Mouse (Mus musculus) forebrain, embryonic 11.5 days (tissue): ENCODE measurements at regions not wholly inside any gene's neighbourhood (a gene's known extent, or its start where the extent isn't known, plus 50 kb on each side); places are given as distances from the start of the nearest gene placed in this dataset.

Experiments used
- ATAC-seq: fragments of 200-750 bp; cut with Nextera tagmentation; replicated peaks from 2 replicates; pipeline ENCODE4 v1.8.0; 2017; ENCODE audit warnings: moderate TSS enrichment; ENCODE audit not compliant: low FRiP score
- DNase-seq: peaks from one replicate; pipeline ENCODE4 v3.0.0-alpha.2; 2017; ENCODE audit warnings: low spot score
- H3K27ac ChIP-seq: fragments of 300-500 bp; sonication (generic); 2 replicates; pipeline ENCODE4 v1.5.1; 2014; ENCODE audit warnings: low read depth, low read length
- H3K27me3 ChIP-seq: fragments of 300-500 bp; sonication (generic); 2 replicates; pipeline ENCODE4 v1.6.1; 2014; ENCODE audit warnings: mild to moderate bottlenecking, low read length, mixed read lengths; ENCODE audit not compliant: control insufficient read depth, insufficient read depth
- H3K36me3 ChIP-seq: fragments of 300-500 bp; sonication (generic); 2 replicates; pipeline ENCODE4 v1.6.1; 2014; ENCODE audit warnings: mild to moderate bottlenecking, low read length, moderate library complexity, mixed read lengths; ENCODE audit not compliant: control insufficient read depth, insufficient read depth
- H3K4me1 ChIP-seq: fragments of 300-500 bp; sonication (generic); replicated peaks from 2 replicates; pipeline ENCODE4 v1.6.1; 2014; ENCODE audit warnings: low read length, mixed read lengths; ENCODE audit not compliant: control insufficient read depth, insufficient read depth
- H3K4me2 ChIP-seq: fragments of 300-500 bp; sonication (generic); 2 replicates; pipeline ENCODE4 v1.6.1; 2014; ENCODE audit warnings: low read depth, mild to moderate bottlenecking, low read length, moderate library complexity, mixed read lengths; ENCODE audit not compliant: severe bottlenecking
- H3K4me3 ChIP-seq: fragments of 300-500 bp; sonication (generic); 2 replicates; pipeline ENCODE4 v1.5.1; 2014; ENCODE audit warnings: low read depth, low read length
- H3K9ac ChIP-seq: fragments of 300-500 bp; sonication (generic); 2 replicates; pipeline ENCODE4 v1.6.1; 2014; ENCODE audit warnings: low read length
- H3K9me3 ChIP-seq: fragments of 300-500 bp; sonication (generic); 2 replicates; pipeline ENCODE4 v1.6.1; 2016; ENCODE audit warnings: low read length, mixed read lengths; ENCODE audit not compliant: control insufficient read depth
- WGBS: fragments of 180-500 bp; shearing (Covaris S2); extraction: QIAGEN DNeasy Blood & Tissue Kit; methylation state at CpG from one replicate; pipeline ENCODE4 v1.1.7; 2014; 5-methylcytosine and 5-hydroxymethylcytosine counted together

- WGBS, result 86% methylated on average over 14 of the region's 14 CpGs
- H3K9ac ChIP-seq, result no peak overlapping the region
- H3K36me3 ChIP-seq, result no peaks in the 10 kb centered on the region
- no peak for DNase-seq
- H3K27me3 ChIP-seq, result no peaks in the 10 kb centered on the region
- no peak for ATAC-seq
- no peak overlapping the region for H3K4me3 ChIP-seq
- no peak overlapping the region for H3K4me2 ChIP-seq
- peaks cover 3% of the 10 kb centered on the region; the same call in 1 of the 2 replicates for H3K9me3 ChIP-seq
- no peak overlapping the region for H3K27ac ChIP-seq
- H3K4me1 ChIP-seq, result no peaks in the 10 kb centered on the region
Observed at GRCm38 (mm10) chr5:144621967-144622366, 76.3 kb downstream of the Nptx2 start.

- H3K9ac ChIP-seq, result no peak overlapping the region
- no peak overlapping the region for H3K27ac ChIP-seq
- ATAC-seq (no peak), DNase-seq (no peak)
- H3K4me2 ChIP-seq, result no peak overlapping the region
- no peaks in the 10 kb centered on the region for H3K27me3 ChIP-seq
- H3K4me3 ChIP-seq, result no peak overlapping the region
- no peaks in the 10 kb centered on the region for H3K4me1 ChIP-seq
- WGBS, result 87% methylated on average over 10 of the region's 10 CpGs
- H3K9me3 ChIP-seq, result peaks cover 3% of the 10 kb centered on the region; the same call in 1 of the 2 replicates
- no peaks in the 10 kb centered on the region for H3K36me3 ChIP-seq
Observed at GRCm38 (mm10) chr5:144623358-144623757, 77.7 kb downstream of the Nptx2 start.

GRCm38 (mm10) chr5:144632295-144632694 is 86.6 kb downstream of the Nptx2 start:
- Histone ChIP-seq H3K4me3 (no peak overlapping the region), H3K27ac (no peak overlapping the region), H3K4me1 (no peaks in the 10 kb centered on the region), H3K36me3 (no peaks in the 10 kb centered on the region), H3K9ac (no peak overlapping the region), H3K27me3 (no peaks in the 10 kb centered on the region), H3K9me3 (no peaks in the 10 kb centered on the region), H3K4me2 (no peak overlapping the region)
- WGBS, result 84% methylated on average over 6 of the region's 6 CpGs
- DNase-seq (no peak), ATAC-seq (no peak)

- ATAC-seq, result 0 out of 2 replicates have a peak, but pooled peaks have one; percentile 58
- H3K4me3 ChIP-seq, result no peak overlapping the region
- 68% methylated on average over 3 of the region's 3 CpGs for WGBS
Observed at GRCm38 (mm10) chr5:144638631-144639030, 92.9 kb downstream of the Nptx2 start.

GRCm38 (mm10) chr5:144639639-144640038 is 93.9 kb downstream of the Nptx2 start:
- ATAC-seq, result no peak
- 94% methylated on average over 5 of the region's 5 CpGs for WGBS

More at GRCm38 (mm10) chr5:144638631-144639030, 92.9 kb downstream of the Nptx2 start:
- Histone ChIP-seq H3K27me3 (no peaks in the 10 kb centered on the region), H3K4me1 (no peaks in the 10 kb centered on the region), H3K9ac (no peak overlapping the region), H3K9me3 (no peaks in the 10 kb centered on the region), H3K27ac (no peak overlapping the region), H3K36me3 (no peaks in the 10 kb centered on the region), H3K4me2 (no peak overlapping the region)
- DNase-seq, result peak; percentile 60

GRCm38 (mm10) chr5:144642766-144643165 is 97.1 kb downstream of the Nptx2 start:
- Histone ChIP-seq H3K4me3 (no peak overlapping the region), H3K36me3 (no peaks in the 10 kb centered on the region), H3K9me3 (no peaks in the 10 kb centered on the region), H3K4me1 (peaks cover 10% of the 10 kb centered on the region; the same call in 1 of the 2 replicates), H3K4me2 (no peak overlapping the region), H3K27me3 (no peaks in the 10 kb centered on the region), H3K9ac (no peak overlapping the region), H3K27ac (no peak overlapping the region)
- 73% methylated on average over 8 of the region's 8 CpGs for WGBS
- no peak for DNase-seq
- ATAC-seq, result no peak

More at GRCm38 (mm10) chr5:144639639-144640038, 93.9 kb downstream of the Nptx2 start:
- no peak overlapping the region for H3K4me3 ChIP-seq
- H3K27ac ChIP-seq, result no peak overlapping the region
- no peaks in the 10 kb centered on the region; the same call in 1 of the 2 replicates for H3K4me1 ChIP-seq
- no peak overlapping the region for H3K4me2 ChIP-seq
- H3K9me3 ChIP-seq, result no peaks in the 10 kb centered on the region
- H3K27me3 ChIP-seq, result no peaks in the 10 kb centered on the region
- H3K36me3 ChIP-seq, result no peaks in the 10 kb centered on the region
- no peak for DNase-seq
- H3K9ac ChIP-seq, result no peak overlapping the region

GRCm38 (mm10) chr5:144643438-144643837 is 97.7 kb downstream of the Nptx2 start:
- peaks cover 10% of the 10 kb centered on the region; the same call in 1 of the 2 replicates for H3K4me1 ChIP-seq
- no peaks in the 10 kb centered on the region for H3K9me3 ChIP-seq
- no peak for DNase-seq
- H3K9ac ChIP-seq, result no peak overlapping the region
- no peak overlapping the region for H3K27ac ChIP-seq
- ATAC-seq, result no peak
- no peaks in the 10 kb centered on the region for H3K27me3 ChIP-seq
- WGBS, result 57% methylated on average over 2 of the region's 2 CpGs
- H3K4me3 ChIP-seq, result no peak overlapping the region
- H3K4me2 ChIP-seq, result no peak overlapping the region
- no peaks in the 10 kb centered on the region for H3K36me3 ChIP-seq

- Histone ChIP-seq H3K4me3 (no peak overlapping the region), H3K27ac (peak overlapping the region; percentile 37; the same call in 1 of the 2 replicates), H3K4me2 (no peak overlapping the region), H3K36me3 (no peaks in the 10 kb centered on the region), H3K9me3 (no peaks in the 10 kb centered on the region), H3K4me1 (peaks cover 10% of the 10 kb centered on the region; the same call in 1 of the 2 replicates), H3K27me3 (no peaks in the 10 kb centered on the region), H3K9ac (peak overlapping the region; percentile 27; the same call in 1 of the 2 replicates)
- 7% methylated on average over 3 of the region's 3 CpGs for WGBS
- peak; percentile 76 for ATAC-seq
- DNase-seq, result peak; percentile 63
Observed at GRCm38 (mm10) chr5:144645367-144645766, 99.7 kb downstream of the Nptx2 start.
